In the genomic region with DNA sequence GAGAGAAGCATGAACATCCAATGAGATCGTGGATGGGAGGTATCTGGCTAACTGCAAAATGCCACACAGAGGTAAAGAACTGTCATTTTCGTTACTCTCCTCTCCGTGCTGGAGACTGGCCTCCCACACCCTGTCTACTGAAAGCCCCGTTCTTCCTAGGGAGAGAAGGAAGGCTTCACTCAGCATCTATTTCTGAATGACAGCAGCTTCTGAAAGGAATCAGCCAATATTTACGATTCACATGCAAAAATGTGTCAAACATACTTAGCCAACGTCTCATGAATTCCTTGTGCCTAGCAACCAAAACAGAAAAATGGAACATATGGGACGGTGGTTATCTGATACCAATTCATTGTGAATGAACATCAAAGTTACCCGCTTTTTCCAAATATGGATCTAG, we compare ENCODE assay signal across 25 mouse cellular contexts. TPM values are rescaled to one million over a fixed set of nuclear protein-coding genes. Genes with fewer than 3 reads are reported as not detected.
DNase-seq lines count a peak whose midpoint lies in the region; ATAC-seq and TF ChIP-seq lines count a peak whose summit lies in the region.
"Had no signal": no experiment of that assay in that cellular context is flagged by ENCODE, and none has a peak within 500 bp of the region (broad histone marks: within the 10 kb centered on the region; RNA-seq: fewer than 3 reads in every experiment).

No protein-coding gene starts in this region.

- ATAC-seq in forebrain, embryonic 15.5 days (replicated peaks), result peak; percentile 43; the same call in 1 of the 2 replicates
- peak; percentile 29; the same call in 1 of the 2 replicates for ATAC-seq in hindbrain, postnatal 0 days
- ATAC-seq: intestine, postnatal 0 days had no signal

- H3K9me3 ChIP-seq in forebrain, embryonic 15.5 days, result no peaks in the 10 kb centered on the region
- H3K9me3 ChIP-seq in forebrain, embryonic 10.5 days, result no peaks in the 10 kb centered on the region
- H3K9me3 ChIP-seq in hindbrain, postnatal 0 days (ENCODE audit: low read length), result no peaks in the 10 kb centered on the region
- no peaks in the 10 kb centered on the region for H3K9me3 ChIP-seq in hindbrain, embryonic 10.5 days
- H3K9me3 ChIP-seq: embryonic facial prominence, embryonic 12.5 days; heart, embryonic 15.5 days had no signal

- 53% methylated on average over 8 of the region's 8 CpGs for WGBS in forebrain, embryonic 15.5 days
- 86% methylated on average over 8 of the region's 8 CpGs for WGBS in forebrain, embryonic 10.5 days
- WGBS in hindbrain, postnatal 0 days, result 49% methylated on average over 8 of the region's 8 CpGs
- 64% methylated on average over 8 of the region's 8 CpGs for WGBS in hindbrain, embryonic 10.5 days

- no peaks in the 10 kb centered on the region for H3K27me3 ChIP-seq in forebrain, embryonic 15.5 days
- no peaks in the 10 kb centered on the region for H3K27me3 ChIP-seq in forebrain, embryonic 10.5 days (ENCODE audit: poor library complexity, severe bottlenecking)
- no peaks in the 10 kb centered on the region for H3K27me3 ChIP-seq in hindbrain, postnatal 0 days (ENCODE audit: insufficient read depth, low read length)
- H3K27me3 ChIP-seq in hindbrain, embryonic 10.5 days (ENCODE audit: insufficient read depth, poor library complexity, severe bottlenecking), result no peaks in the 10 kb centered on the region
- H3K27me3 ChIP-seq: embryonic facial prominence, embryonic 12.5 days; heart, embryonic 15.5 days had no signal

- H3K27ac ChIP-seq in forebrain, embryonic 15.5 days (replicated peaks), result no peak overlapping the region
- H3K27ac ChIP-seq in forebrain, embryonic 10.5 days, result no peak overlapping the region
- no peak overlapping the region for H3K27ac ChIP-seq in hindbrain, postnatal 0 days
- H3K27ac ChIP-seq in hindbrain, embryonic 10.5 days, result no peak overlapping the region
- H3K27ac ChIP-seq: embryonic facial prominence, embryonic 12.5 days; heart, adult 2 months; heart, embryonic 15.5 days; hindbrain, embryonic 14.5 days had no signal

- no peak for TF ChIP-seq CTCF in hindbrain, postnatal 0 days (IDR thresholded peaks at IDR 0.05; ENCODE audit: low read depth)

- peak overlapping the region; percentile 15 for H3K4me2 ChIP-seq in forebrain, embryonic 15.5 days (replicated peaks)
- no peak overlapping the region for H3K4me2 ChIP-seq in hindbrain, postnatal 0 days (ENCODE audit: low read depth, low read length)
- H3K4me2 ChIP-seq: embryonic facial prominence, embryonic 12.5 days; heart, embryonic 11.5 days; heart, embryonic 15.5 days; hindbrain, embryonic 14.5 days had no signal

- no peak overlapping the region for H3K4me3 ChIP-seq in forebrain, embryonic 15.5 days
- no peak overlapping the region for H3K4me3 ChIP-seq in forebrain, embryonic 10.5 days
- H3K4me3 ChIP-seq in hindbrain, postnatal 0 days (ENCODE audit: low read length), result no peak overlapping the region
- no peak overlapping the region for H3K4me3 ChIP-seq in hindbrain, embryonic 10.5 days
- H3K4me3 ChIP-seq: embryonic facial prominence, embryonic 12.5 days; heart, adult 2 months; heart, embryonic 15.5 days had no signal

- H3K36me3 ChIP-seq in forebrain, embryonic 15.5 days, result no peaks in the 10 kb centered on the region
- no peaks in the 10 kb centered on the region for H3K36me3 ChIP-seq in forebrain, embryonic 10.5 days (replicated peaks)
- no peaks in the 10 kb centered on the region for H3K36me3 ChIP-seq in hindbrain, postnatal 0 days (ENCODE audit: insufficient read depth, low read length)
- H3K36me3 ChIP-seq in hindbrain, embryonic 10.5 days, result no peaks in the 10 kb centered on the region
- H3K36me3 ChIP-seq: embryonic facial prominence, embryonic 12.5 days; heart, embryonic 15.5 days had no signal

- no peak for DNase-seq in forebrain, embryonic 10.5 days (ENCODE audit: extremely low spot score, low spot score)
- DNase-seq in hindbrain, postnatal 0 days (ENCODE audit: low spot score), result no peak
- DNase-seq in hindbrain, embryonic 10.5 days (ENCODE audit: low spot score), result no peak
- peak; percentile 7 for DNase-seq in right cerebral cortex, postnatal 25 days
- no peak for DNase-seq in right cerebral cortex, postnatal 4 days
- no peak for DNase-seq in cerebellum, postnatal 4 days (ENCODE audit: low spot score in 2 of 2)
- DNase-seq: adrenal gland, adult 2 months; adrenal gland, postnatal 25 days; cerebellum, adult 11 months; cerebellum, adult 8-10 months; cerebellum, postnatal 14 days; gastrocnemius, postnatal 14 days; heart, adult 2 months; heart, postnatal 14 days had no signal

- H3K4me1 ChIP-seq in forebrain, embryonic 15.5 days, result peaks cover 6% of the 10 kb centered on the region
- H3K4me1 ChIP-seq in forebrain, embryonic 10.5 days, result no peaks in the 10 kb centered on the region
- peaks cover 3% of the 10 kb centered on the region; the same call in 1 of the 2 replicates for H3K4me1 ChIP-seq in hindbrain, postnatal 0 days (ENCODE audit: insufficient read depth, low read length)
- H3K4me1 ChIP-seq in hindbrain, embryonic 10.5 days (replicated peaks), result no peaks in the 10 kb centered on the region; the same call in 1 of the 2 replicates
- H3K4me1 ChIP-seq: embryonic facial prominence, embryonic 12.5 days; heart, embryonic 15.5 days had no signal

- no peak overlapping the region for H3K9ac ChIP-seq in forebrain, embryonic 15.5 days (replicated peaks)
- no peak overlapping the region for H3K9ac ChIP-seq in hindbrain, postnatal 0 days (replicated peaks; ENCODE audit: low read length)
- H3K9ac ChIP-seq: embryonic facial prominence, embryonic 12.5 days; heart, embryonic 15.5 days; hindbrain, embryonic 14.5 days had no signal

RNA-seq across cellular contexts. Expression of gene Gjd2, which starts 15.9 kb away (rescaled TPM):
- 3.4 and 3.6 TPM in 2 replicates for polyA plus RNA-seq in forebrain, embryonic 15.5 days (2015; fragmentation: Nextera tagmentation; extraction: Ambion mirVana)
- 0.23 and 0.30 TPM in 2 replicates for polyA plus RNA-seq in forebrain, embryonic 10.5 days (2016; fragmentation: Nextera tagmentation; extraction: Ambion mirVana)
- 58.7 and 60.8 TPM in 2 replicates for total RNA-seq in hindbrain, postnatal 0 days (2014; rRNA removed)
- polyA plus RNA-seq in hindbrain, postnatal 0 days (2015; fragmentation: Nextera tagmentation; extraction: Ambion mirVana), result 11.9 and 12.8 TPM in 2 replicates
- polyA plus RNA-seq in hindbrain, embryonic 10.5 days (2016; fragmentation: Nextera tagmentation; extraction: Ambion mirVana), result 0.17 and 0.48 TPM in 2 replicates
- total RNA-seq: gastrocnemius, adult 18-20 months; gastrocnemius, postnatal 14 days; heart, adult 2 months; heart, postnatal 14 days; hematopoietic stem cell, adult 5-6 weeks; MEL had no signal
- polyA plus RNA-seq: C2C12; gonadal fat pad, adult 2 months; heart, adult 2 months; heart, embryonic 11.5 days had no signal

RNA-seq across cellular contexts. Expression of gene Actc1, which starts 55.9 kb away (rescaled TPM):
- polyA plus RNA-seq in forebrain, embryonic 15.5 days (2015; fragmentation: Nextera tagmentation; extraction: Ambion mirVana), result 2.4 and 22.2 TPM in 2 replicates
- 1.5 and 1.6 TPM in 2 replicates for polyA plus RNA-seq in forebrain, embryonic 10.5 days (2016; fragmentation: Nextera tagmentation; extraction: Ambion mirVana)
- total RNA-seq in hindbrain, postnatal 0 days (2014; rRNA removed), result 1.6 and 7.5 TPM in 2 replicates
- polyA plus RNA-seq in hindbrain, postnatal 0 days (2015; fragmentation: Nextera tagmentation; extraction: Ambion mirVana), result 0.48 and 0.91 TPM in 2 replicates
- polyA plus RNA-seq in hindbrain, embryonic 10.5 days (2016; fragmentation: Nextera tagmentation; extraction: Ambion mirVana), result 6.3 and 16.5 TPM in 2 replicates
- total RNA-seq: adrenal gland, adult 2 months; adrenal gland, postnatal 25 days; hematopoietic stem cell, adult 5-6 weeks; MEL had no signal
